Mouse (Mus musculus) forebrain, embryonic 13.5 days (tissue): ENCODE results near the gene Lama2. TPM values are rescaled to one million over a fixed set of nuclear protein-coding genes. Genes with fewer than 3 reads are reported as not detected.
A peak's percentile ranks its signal among the peaks of the same experiment; 100 is the strongest.

Source experiments
- ATAC-seq: fragments of 200-750 bp; cut with Nextera tagmentation; 2 replicates; pipeline ENCODE4 v1.8.0; 2017
- H3K27ac ChIP-seq: fragments of 300-500 bp; sonication (generic); 2 replicates; pipeline ENCODE4 v1.5.1; 2015; ENCODE audit warnings: inconsistent platforms, mild to moderate bottlenecking, moderate library complexity
- H3K27me3 ChIP-seq: fragments of 300-500 bp; sonication (generic); 2 replicates; pipeline ENCODE4 v1.6.1; 2015; ENCODE audit warnings: mild to moderate bottlenecking, inconsistent platforms
- H3K36me3 ChIP-seq: fragments of 300-500 bp; sonication (generic); 2 replicates; pipeline ENCODE4 v1.6.1; 2015; ENCODE audit warnings: mild to moderate bottlenecking, inconsistent platforms; ENCODE audit not compliant: poor library complexity, severe bottlenecking
- H3K4me1 ChIP-seq: fragments of 300-500 bp; sonication (generic); 2 replicates; pipeline ENCODE4 v1.6.1; 2015; ENCODE audit warnings: inconsistent platforms
- H3K4me2 ChIP-seq: fragments of 300-500 bp; sonication (generic); 2 replicates; pipeline ENCODE4 v1.6.1; 2015; ENCODE audit warnings: inconsistent platforms, mild to moderate bottlenecking, moderate library complexity
- H3K4me3 ChIP-seq: fragments of 300-500 bp; sonication (generic); 2 replicates; pipeline ENCODE4 v1.5.1; 2015; ENCODE audit warnings: mild to moderate bottlenecking, inconsistent platforms
- H3K9ac ChIP-seq: fragments of 300-500 bp; sonication (generic); 2 replicates; pipeline ENCODE4 v1.6.1; 2015; ENCODE audit warnings: mild to moderate bottlenecking, inconsistent platforms
- H3K9me3 ChIP-seq: fragments of 300-500 bp; sonication (generic); replicated peaks from 2 replicates; pipeline ENCODE4 v1.6.1; 2016; ENCODE audit warnings: inconsistent platforms
- WGBS: fragments of 180-500 bp; shearing (Covaris S2); methylation state at CpG from one replicate; pipeline ENCODE4 v1.1.7; 2015; 5-methylcytosine and 5-hydroxymethylcytosine counted together
- polyA plus RNA-seq: library from polyadenylated mRNA; unstranded; fragments of >200 nt; fragmentation: Nextera tagmentation; extraction: Ambion mirVana; gene quantifications from 2 replicates; pipeline ENCODE4 v1.2.1, GENCODE M21; 2015

Gene Lama2
- polyA plus RNA-seq = 2.3 and 2.8 TPM in 2 replicates

DNA sequence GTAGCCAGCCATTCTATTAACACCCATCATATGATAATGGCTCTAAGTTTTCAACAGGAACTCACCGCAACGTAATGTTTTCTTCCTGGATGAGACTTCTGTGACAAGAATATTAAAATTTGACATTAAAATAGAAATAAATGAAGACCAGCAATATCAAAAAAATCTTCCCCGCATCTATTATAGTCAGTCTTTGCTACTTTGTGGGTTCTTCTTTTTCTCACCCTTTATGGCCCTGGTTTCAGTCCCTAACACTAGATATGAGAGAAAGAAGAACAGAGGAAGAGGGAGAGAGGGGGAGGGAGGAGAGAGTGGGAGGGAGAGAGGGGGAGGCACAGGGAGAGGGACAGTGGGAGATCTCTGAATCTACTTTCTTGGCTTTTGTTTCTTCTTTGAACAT, at the start of gene Lama2:
Gene Lama2 (minus strand): TSS at position 101 of the 400 bp plus-strand sequence.
- no peaks in the 10 kb centered on the region for H3K27me3 ChIP-seq
- 88% methylated on average over 3 of the region's 3 CpGs for WGBS
- H3K4me2 ChIP-seq = no peak within 1 kb of the TSS
- no peak within 1 kb of the TSS for H3K27ac ChIP-seq
- H3K4me3 ChIP-seq = no peak within 1 kb of the TSS
- no peaks in the 10 kb centered on the region for H3K9me3 ChIP-seq
- ATAC-seq = no peak
- no peaks in the 10 kb centered on the region for H3K36me3 ChIP-seq
- no peak within 1 kb of the TSS for H3K9ac ChIP-seq
- peaks cover 10% of the 10 kb centered on the region for H3K4me1 ChIP-seq

DNA sequence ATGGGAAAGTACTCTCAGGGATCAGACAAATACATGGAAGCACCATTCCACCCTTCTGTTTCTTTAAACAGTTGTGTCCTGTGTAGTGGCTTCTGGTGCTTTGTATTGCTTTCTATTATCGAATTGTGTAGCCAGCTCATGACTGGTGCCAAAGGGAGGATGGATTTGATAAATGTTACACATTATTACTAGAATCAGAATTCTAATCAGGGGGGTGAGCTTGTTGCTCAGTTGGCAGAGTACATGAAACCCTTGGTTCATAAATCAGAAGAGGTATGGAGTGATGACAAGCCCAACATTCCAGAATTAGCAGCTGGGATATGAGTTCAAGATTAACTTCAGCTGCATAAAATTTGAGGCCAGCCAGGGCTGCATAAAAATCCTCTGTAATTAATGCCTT, 44.8 kb upstream of the Lama2 start:
- H3K4me3 ChIP-seq = no peak overlapping the region
- H3K27ac ChIP-seq = no peak overlapping the region
- 89% methylated on average over 1 of the region's 1 CpGs for WGBS
- H3K36me3 ChIP-seq = no peaks in the 10 kb centered on the region
- no peaks in the 10 kb centered on the region for H3K9me3 ChIP-seq
- ATAC-seq = no peak
- H3K4me2 ChIP-seq = no peak overlapping the region
- H3K9ac ChIP-seq = no peak overlapping the region
- H3K4me1 ChIP-seq = no peaks in the 10 kb centered on the region
- H3K27me3 ChIP-seq = no peaks in the 10 kb centered on the region

DNA sequence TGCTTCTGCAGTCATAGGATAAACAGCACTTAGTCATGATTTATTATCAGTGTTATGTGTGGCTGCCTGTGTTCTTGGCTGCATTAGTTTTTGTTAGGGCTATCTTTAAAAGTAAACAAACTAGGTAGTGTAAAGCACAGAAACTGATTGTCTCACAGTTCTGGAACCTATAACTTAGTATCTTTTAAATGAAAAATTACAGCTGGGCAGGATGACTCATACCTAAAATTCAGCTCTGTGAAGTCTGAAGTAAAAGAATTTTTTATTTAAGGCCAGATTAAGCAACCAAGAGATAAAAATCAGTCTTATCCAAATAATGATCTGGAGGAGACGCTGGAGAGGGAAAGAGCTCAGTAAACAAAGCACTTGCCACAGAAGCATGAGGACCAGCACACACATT, 43.8 kb upstream of the Lama2 start:
- no peak overlapping the region for H3K27ac ChIP-seq
- 85% methylated on average over 1 of the region's 1 CpGs for WGBS
- no peak overlapping the region for H3K9ac ChIP-seq
- H3K27me3 ChIP-seq = no peaks in the 10 kb centered on the region
- ATAC-seq = no peak
- H3K9me3 ChIP-seq = no peaks in the 10 kb centered on the region
- H3K36me3 ChIP-seq = no peaks in the 10 kb centered on the region
- H3K4me3 ChIP-seq = no peak overlapping the region
- no peaks in the 10 kb centered on the region for H3K4me1 ChIP-seq
- H3K4me2 ChIP-seq = no peak overlapping the region

DNA sequence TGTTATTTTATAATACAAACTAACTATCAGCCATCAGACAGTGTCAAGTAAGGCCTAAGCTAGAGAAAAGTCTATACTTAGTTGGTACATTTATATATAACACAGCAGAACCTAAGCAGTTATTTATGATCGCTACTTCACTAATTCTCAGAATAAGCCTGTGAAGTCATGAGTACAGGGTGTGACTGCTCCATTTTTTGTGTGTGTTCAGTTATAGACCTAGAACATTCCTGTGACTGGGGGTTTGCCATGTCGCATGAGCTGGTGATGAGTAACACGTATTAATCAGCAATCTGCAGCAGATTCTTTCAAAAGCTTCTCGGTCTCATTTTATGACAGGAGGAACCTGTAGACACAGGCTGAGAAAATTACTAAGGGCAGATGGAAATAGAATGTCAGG, 34.6 kb upstream of the Lama2 start:
- H3K36me3 ChIP-seq = no peaks in the 10 kb centered on the region
- H3K27me3 ChIP-seq = no peaks in the 10 kb centered on the region
- H3K4me1 ChIP-seq = no peaks in the 10 kb centered on the region
- H3K9me3 ChIP-seq = no peaks in the 10 kb centered on the region
- no peak overlapping the region for H3K4me3 ChIP-seq
- no peak overlapping the region for H3K4me2 ChIP-seq
- ATAC-seq = no peak
- WGBS = 93% methylated on average over 4 of the region's 4 CpGs
- no peak overlapping the region for H3K27ac ChIP-seq
- H3K9ac ChIP-seq = no peak overlapping the region

DNA sequence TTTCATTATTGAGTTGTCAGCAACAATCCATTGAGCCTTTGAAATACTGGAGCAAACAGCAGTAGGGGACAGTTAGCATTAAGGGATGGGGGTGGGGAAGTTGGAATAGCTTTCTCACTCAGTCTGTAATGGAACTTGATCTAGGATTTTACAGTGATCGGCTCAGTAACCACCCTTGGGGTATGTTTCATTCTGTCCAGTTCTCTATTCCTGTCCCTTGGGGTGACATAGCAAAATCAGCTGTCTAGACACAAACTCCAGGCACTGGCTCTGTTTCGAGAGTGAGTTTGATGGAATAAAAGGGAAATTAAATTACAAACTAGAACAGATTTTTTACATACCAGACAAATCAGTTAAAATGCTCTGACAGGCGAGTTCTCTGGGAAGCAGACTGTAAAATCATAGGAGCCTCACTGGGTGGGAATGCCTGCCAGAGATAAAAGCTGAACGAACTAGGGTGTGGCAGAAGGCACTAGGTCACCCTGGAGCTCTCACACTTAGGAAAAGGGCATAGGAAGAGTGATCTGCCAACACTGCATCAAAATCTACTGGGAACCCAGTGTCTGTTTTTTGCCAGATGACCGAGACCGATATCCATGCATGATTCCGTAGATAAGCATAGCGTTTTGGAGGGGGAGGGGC, 33.3 kb upstream of the Lama2 start:
- H3K27me3 ChIP-seq = no peaks in the 10 kb centered on the region
- no peaks in the 10 kb centered on the region for H3K9me3 ChIP-seq
- no peak overlapping the region for H3K4me2 ChIP-seq
- 75% methylated on average over 8 of the region's 8 CpGs for WGBS
- H3K36me3 ChIP-seq = no peaks in the 10 kb centered on the region
- ATAC-seq = no peak
- no peaks in the 10 kb centered on the region for H3K4me1 ChIP-seq
- H3K27ac ChIP-seq = no peak overlapping the region
- no peak overlapping the region for H3K4me3 ChIP-seq
- H3K9ac ChIP-seq = no peak overlapping the region

DNA sequence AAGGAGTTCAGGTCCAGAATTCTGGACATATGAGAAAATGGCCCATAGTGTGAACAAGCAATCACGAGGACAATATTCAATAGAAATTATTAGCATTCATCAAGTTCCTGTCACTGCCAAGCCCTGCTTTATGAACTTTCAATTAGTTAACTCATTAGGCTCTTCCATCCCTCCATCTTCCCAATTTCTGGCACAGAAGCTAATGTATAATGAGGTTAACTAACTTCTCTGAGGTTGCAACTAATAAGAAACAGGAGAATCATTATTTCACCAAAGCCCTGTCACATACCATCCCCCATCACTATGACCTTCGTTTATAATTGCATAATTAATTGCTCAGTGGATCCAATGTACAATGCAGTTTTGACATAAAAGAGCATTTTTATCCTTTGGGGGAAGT, 16.2 kb upstream of the Lama2 start:
- H3K9me3 ChIP-seq = no peaks in the 10 kb centered on the region
- H3K27me3 ChIP-seq = no peaks in the 10 kb centered on the region
- no peak overlapping the region for H3K27ac ChIP-seq
- ATAC-seq = 0 out of 2 replicates have a peak, but pooled peaks have one; percentile 21
- H3K4me3 ChIP-seq = no peak overlapping the region
- 37% methylated on average over 2 of the region's 2 CpGs for WGBS
- no peaks in the 10 kb centered on the region for H3K36me3 ChIP-seq
- no peak overlapping the region for H3K4me2 ChIP-seq
- H3K4me1 ChIP-seq = no peaks in the 10 kb centered on the region
- no peak overlapping the region for H3K9ac ChIP-seq

DNA sequence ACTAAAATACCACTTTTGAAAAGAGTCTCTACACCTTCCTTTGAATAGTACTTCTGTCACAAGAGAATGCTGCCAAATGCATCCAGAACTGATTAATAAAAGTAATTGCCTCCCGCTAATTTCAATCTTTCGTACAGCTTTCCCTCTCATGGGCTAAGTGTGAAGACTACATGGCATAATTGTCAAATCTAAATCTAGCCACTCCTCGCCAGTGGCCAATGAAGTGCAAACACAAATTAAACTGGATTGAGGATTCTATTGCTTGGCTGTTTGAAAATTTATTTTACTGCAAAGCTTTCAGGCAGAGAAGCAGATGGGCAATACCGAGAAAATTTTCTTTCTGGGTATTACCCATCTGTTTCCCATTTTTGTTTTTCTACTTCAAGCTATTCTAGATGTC, 11.4 kb upstream of the Lama2 start:
- Histone ChIP-seq H3K4me3 (no peak overlapping the region), H3K4me2 (no peak overlapping the region), H3K4me1 (no peaks in the 10 kb centered on the region), H3K27me3 (no peaks in the 10 kb centered on the region), H3K36me3 (no peaks in the 10 kb centered on the region), H3K9ac (no peak overlapping the region), H3K27ac (no peak overlapping the region), H3K9me3 (no peaks in the 10 kb centered on the region)
- ATAC-seq = peak; percentile 66
- WGBS = 62% methylated on average over 4 of the region's 4 CpGs

DNA sequence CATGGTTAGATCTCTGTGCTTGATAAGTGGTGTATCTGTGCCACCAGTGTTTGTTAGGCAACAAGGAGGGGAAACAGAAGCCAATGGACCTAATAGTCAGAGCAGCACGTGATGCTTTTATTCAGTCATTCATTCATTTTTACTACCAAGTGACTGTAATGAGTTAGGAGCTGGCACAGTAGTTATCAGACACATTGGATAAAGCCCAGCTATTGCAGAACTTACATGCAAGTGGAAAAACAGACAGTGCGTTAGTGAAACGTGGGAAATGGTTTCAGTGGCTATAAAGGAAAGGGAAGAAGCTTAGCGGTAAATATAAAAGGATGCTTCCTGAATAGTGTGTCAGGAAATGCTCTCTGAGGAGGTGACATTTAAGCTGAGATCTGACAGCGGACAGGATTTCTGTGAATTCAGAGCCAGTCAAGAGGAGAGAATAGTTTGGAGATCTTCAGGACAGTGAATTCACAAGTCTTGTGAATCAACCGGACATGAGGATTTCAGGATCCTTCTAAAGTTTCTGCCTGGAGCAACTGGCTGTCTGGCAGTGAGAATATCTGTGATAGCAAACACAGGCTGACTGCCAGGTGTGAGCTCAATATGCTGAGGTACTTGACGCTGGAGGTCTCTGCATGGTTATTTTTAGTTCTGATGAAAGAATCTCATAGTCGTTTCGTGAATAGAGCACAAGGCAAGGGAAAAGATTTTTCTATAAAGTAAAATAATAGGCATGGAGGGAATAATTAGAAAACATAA, 2.3 kb upstream of the Lama2 start:
- Histone ChIP-seq H3K27ac (no peak overlapping the region), H3K4me1 (no peaks in the 10 kb centered on the region), H3K4me3 (no peak overlapping the region), H3K9ac (no peak overlapping the region), H3K36me3 (no peaks in the 10 kb centered on the region), H3K4me2 (no peak overlapping the region), H3K27me3 (no peaks in the 10 kb centered on the region), H3K9me3 (no peaks in the 10 kb centered on the region)
- peak; percentile 55; the same call in 1 of the 2 replicates for ATAC-seq
- 79% methylated on average over 9 of the region's 9 CpGs for WGBS

DNA sequence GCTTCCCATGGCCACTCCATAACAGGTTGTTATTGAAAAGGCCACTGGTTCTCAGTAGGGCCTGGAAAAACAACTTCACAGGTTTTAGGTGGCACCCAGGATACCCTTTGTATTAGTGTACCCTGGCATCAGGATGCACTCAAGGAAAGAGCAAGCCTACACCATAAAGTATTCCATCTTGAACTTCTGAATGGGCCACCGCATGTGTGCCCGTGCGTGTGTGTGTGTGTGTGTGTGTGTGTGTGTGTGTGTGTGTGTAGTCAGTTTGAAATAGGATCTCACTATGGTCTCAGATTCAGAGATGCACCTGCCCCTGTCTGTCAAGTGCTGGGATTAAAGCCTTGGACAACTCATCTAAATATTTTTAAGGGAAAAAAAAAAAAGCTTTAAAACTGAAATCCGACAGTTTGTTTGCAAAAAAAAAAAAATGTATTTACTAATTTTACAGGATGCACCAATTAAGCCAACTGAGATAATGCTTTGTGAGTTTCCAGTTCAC, 2.0 kb downstream of the Lama2 start:
- 93% methylated on average over 4 of the region's 4 CpGs for WGBS
- no peak overlapping the region for H3K4me2 ChIP-seq
- H3K27me3 ChIP-seq = no peaks in the 10 kb centered on the region
- no peaks in the 10 kb centered on the region for H3K36me3 ChIP-seq
- H3K9me3 ChIP-seq = no peaks in the 10 kb centered on the region
- H3K9ac ChIP-seq = no peak overlapping the region
- peaks cover 10% of the 10 kb centered on the region for H3K4me1 ChIP-seq
- no peak overlapping the region for H3K27ac ChIP-seq
- no peak overlapping the region for H3K4me3 ChIP-seq
- no peak for ATAC-seq

DNA sequence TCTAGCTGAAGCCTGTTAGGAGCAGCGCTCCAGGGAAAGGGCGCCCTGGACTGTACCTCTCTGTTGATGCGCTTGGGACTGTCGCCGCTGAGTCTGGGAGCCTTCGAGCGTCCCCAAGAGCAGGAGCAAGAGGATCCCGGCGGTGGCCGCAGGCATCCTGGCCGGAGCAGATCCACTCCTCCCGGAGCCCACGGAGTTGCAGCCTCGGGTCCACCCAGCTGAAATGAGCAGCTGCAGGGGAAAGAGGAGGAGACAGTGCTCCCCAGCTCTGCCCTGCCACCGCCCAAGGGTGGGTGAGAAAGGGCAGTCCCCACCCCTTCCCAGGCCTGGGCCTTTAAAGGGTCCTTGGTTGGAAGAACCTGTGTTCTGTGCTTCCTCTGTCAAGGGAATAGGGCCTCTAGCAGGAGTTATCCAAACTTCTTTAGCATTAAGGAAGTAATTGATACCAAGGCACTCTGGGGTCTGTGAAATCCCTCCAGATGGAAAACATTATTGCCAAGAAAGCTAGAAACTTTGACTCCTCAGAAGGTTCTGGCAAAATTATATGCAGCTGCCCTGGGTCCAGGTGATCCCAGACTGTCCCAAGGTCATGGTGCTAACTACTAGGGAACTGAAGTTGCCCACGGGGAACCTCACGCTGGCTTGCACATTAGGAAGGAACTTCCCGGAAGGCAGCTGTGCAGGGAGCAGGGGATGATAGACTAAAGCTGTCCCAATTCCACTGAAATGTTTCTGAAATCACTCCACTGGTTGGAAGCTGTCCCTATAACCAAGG, 2.7 kb downstream of the Lama2 start:
- Histone ChIP-seq H3K9ac (peak overlapping the region; percentile 46; the same call in 1 of the 2 replicates), H3K9me3 (no peaks in the 10 kb centered on the region), H3K36me3 (no peaks in the 10 kb centered on the region), H3K4me1 (peaks cover 10% of the 10 kb centered on the region), H3K27me3 (no peaks in the 10 kb centered on the region), H3K27ac (no peak overlapping the region), H3K4me2 (peak overlapping the region; percentile 60), H3K4me3 (peak overlapping the region; percentile 30)
- ATAC-seq = peak; percentile 68
- 15% methylated on average over 18 of the region's 18 CpGs for WGBS

DNA sequence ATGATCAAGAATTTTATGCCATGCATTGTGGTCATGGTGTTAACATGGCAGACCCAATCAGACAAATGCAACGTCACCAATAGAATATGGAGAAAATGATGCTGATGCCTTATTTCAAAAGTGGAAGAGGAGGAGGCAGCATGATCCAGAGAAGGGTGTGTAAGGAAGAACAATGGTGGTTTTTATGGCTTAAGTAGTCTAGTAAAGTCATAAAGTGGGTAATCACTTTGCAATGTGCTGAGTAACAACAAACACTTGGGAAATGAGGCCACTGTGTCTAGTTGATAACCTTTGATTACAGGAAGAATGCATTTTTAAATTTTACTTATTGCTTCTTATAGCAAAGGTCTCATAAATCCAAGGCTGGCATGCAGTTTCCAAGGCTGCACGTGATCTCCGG, 23.9 kb downstream of the Lama2 start:
- Histone ChIP-seq H3K9me3 (no peaks in the 10 kb centered on the region), H3K4me2 (no peak overlapping the region), H3K36me3 (no peaks in the 10 kb centered on the region), H3K4me3 (no peak overlapping the region), H3K9ac (no peak overlapping the region), H3K27me3 (no peaks in the 10 kb centered on the region), H3K27ac (no peak overlapping the region), H3K4me1 (no peaks in the 10 kb centered on the region)
- ATAC-seq = no peak
- WGBS = 93% methylated on average over 3 of the region's 3 CpGs

DNA sequence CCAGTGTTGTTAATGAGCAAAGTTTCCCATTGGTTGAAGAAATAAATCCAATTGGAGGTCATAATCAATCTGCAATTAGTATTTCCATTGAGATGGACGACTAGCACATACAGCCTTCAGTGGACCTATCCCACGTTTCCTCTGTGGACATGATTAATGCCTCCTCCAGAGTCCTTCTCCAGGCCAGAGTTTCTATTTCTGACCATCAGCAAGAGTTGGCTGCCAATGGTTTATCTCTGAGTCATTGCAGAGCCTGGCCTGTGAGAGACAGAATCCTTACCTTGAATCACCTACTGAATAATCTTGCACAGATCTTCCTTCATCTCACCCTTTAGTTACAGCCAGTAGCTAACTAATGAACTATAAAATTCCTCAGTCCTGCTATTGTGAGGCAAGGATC, 86.3 kb downstream of the Lama2 start:
- Histone ChIP-seq H3K27me3 (no peaks in the 10 kb centered on the region), H3K4me3 (no peak overlapping the region), H3K9me3 (no peaks in the 10 kb centered on the region), H3K9ac (no peak overlapping the region), H3K4me2 (no peak overlapping the region), H3K36me3 (no peaks in the 10 kb centered on the region), H3K27ac (no peak overlapping the region), H3K4me1 (no peaks in the 10 kb centered on the region)
- WGBS = 81% methylated on average over 2 of the region's 2 CpGs
- ATAC-seq = no peak
